Mouse (Mus musculus) stomach, postnatal 0 days (tissue): ENCODE data around the gene Fcgr2b.

Experiments used
- CTCF ChIP-seq: IDR thresholded peaks from 2 replicates; pipeline ENCODE4 v1.5.1; 2016; ENCODE audit warnings: antibody characterized with exemption, low read depth, mild to moderate bottlenecking, moderate library complexity
- EP300 ChIP-seq: optimal IDR thresholded peaks from 2 replicates; pipeline ENCODE3; 2016; ENCODE audit warnings: antibody characterized with exemption

GRCm38 (mm10) chr1:170924485-170924884 is 51.9 kb downstream of the Fcgr2b start:
- TF ChIP-seq EP300 (no peak), CTCF (no peak)
